Mouse (Mus musculus): Measurements from ENCODE around the gene Fgfr2.

- TF ChIP-seq CTCF (IDR thresholded peaks at IDR 0.05; ENCODE audit: borderline replicate concordance, insufficient read depth, low read length) (no peak), POLR2A (IDR thresholded peaks at IDR 0.05; ENCODE audit: low read depth, low read length) (no peak)
Observed at GRCm38 (mm10) chr7:130543181-130543580, 2580.0 kb downstream of the Fgfr2 start.
